Mouse (Mus musculus) liver, embryonic 14.5 days (tissue): ENCODE results near the gene Sh3bgrl3. TPM values are rescaled to one million over a fixed set of nuclear protein-coding genes. Genes with fewer than 3 reads are reported as not detected.
A peak's percentile ranks its signal among the peaks of the same experiment; 100 is the strongest.
"Not testable (repeated sequence)": the region's sequence is repeated elsewhere in the genome, so short reads cannot be mapped to it uniquely, and the experiment has no call there.

Experiments
- ATAC-seq: fragments of 200-750 bp; cut with Nextera tagmentation; 2 replicates; pipeline ENCODE4 v1.8.0; 2017; ENCODE audit warnings: moderate number of reproducible peaks, mild to moderate bottlenecking, moderate library complexity; ENCODE audit not compliant: insufficient read depth
- DNase-seq, 3 experiments: peaks; one replicate each; pipeline ENCODE4 v3.0.0-alpha.2; 2012 to 2013; ENCODE audit warnings: low read depth in 3 of 3, low spot score in 3 of 3
- H3K27ac ChIP-seq: fragments of 300-500 bp; sonication (generic); 2 replicates; pipeline ENCODE4 v1.5.1; 2014; ENCODE audit warnings: moderate library complexity, mild to moderate bottlenecking, control low read depth, inconsistent platforms
- H3K27me3 ChIP-seq: fragments of 300-500 bp; sonication (generic); 2 replicates; pipeline ENCODE4 v1.6.1; 2014; ENCODE audit warnings: mild to moderate bottlenecking, low read length, moderate library complexity; ENCODE audit not compliant: control insufficient read depth, insufficient read depth
- H3K36me3 ChIP-seq: fragments of 300-500 bp; sonication (generic); replicated peaks from 2 replicates; pipeline ENCODE4 v1.6.1; 2014; ENCODE audit warnings: low read depth; ENCODE audit not compliant: control insufficient read depth, insufficient read depth
- H3K4me1 ChIP-seq, 2 experiments: fragments of 200-500 bp in 1 of 2; fragments of 300-500 bp in 1 of 2; sonication (generic) in 1 of 2; replicated peaks; 2 replicates each; pipeline ENCODE4 v1.6.1; 2012 to 2014; ENCODE audit warnings: antibody characterized with exemption in 1 of 2, inconsistent platforms in 1 of 2, low read length in 1 of 2; ENCODE audit not compliant: control insufficient read depth in 2 of 2, insufficient read depth in 2 of 2
- H3K4me2 ChIP-seq: fragments of 300-500 bp; sonication (generic); 2 replicates; pipeline ENCODE4 v1.6.1; 2014; ENCODE audit warnings: low read depth, mild to moderate bottlenecking, control low read depth, moderate library complexity
- H3K4me3 ChIP-seq, 2 experiments: fragments of 200-500 bp in 1 of 2; fragments of 300-500 bp in 1 of 2; sonication (generic) in 1 of 2; 2 replicates each; pipeline ENCODE4 v1.5.1; 2012 to 2014; ENCODE audit warnings: low read depth in 2 of 2, low read length in 2 of 2, mild to moderate bottlenecking in 2 of 2, control low read depth in 1 of 2, inconsistent platforms in 1 of 2, moderate library complexity in 1 of 2; ENCODE audit not compliant: insufficient read depth in 1 of 2
- H3K9ac ChIP-seq: fragments of 300-500 bp; sonication (generic); replicated peaks from 2 replicates; pipeline ENCODE4 v1.6.1; 2014; ENCODE audit warnings: mild to moderate bottlenecking, control low read depth, moderate library complexity
- H3K9me3 ChIP-seq: fragments of 300-500 bp; sonication (generic); 2 replicates; pipeline ENCODE4 v1.6.1; 2016; ENCODE audit warnings: low read length, mixed read lengths; ENCODE audit not compliant: control insufficient read depth
- CTCF ChIP-seq: IDR thresholded peaks from 2 replicates; pipeline ENCODE4 v1.5.1; 2016; ENCODE audit warnings: antibody characterized with exemption, low read depth, control low read depth
- EP300 ChIP-seq: IDR thresholded peaks from 2 replicates; pipeline ENCODE4 v1.6.1; 2016; ENCODE audit warnings: antibody characterized with exemption, low read depth
- WGBS: fragments of 180-500 bp; shearing (Covaris S2); extraction: QIAGEN DNeasy Blood & Tissue Kit; methylation state at CpG from one replicate; pipeline ENCODE4 v1.1.7; 2014; ENCODE audit not compliant: insufficient replicate concordance; 5-methylcytosine and 5-hydroxymethylcytosine counted together
- polyA plus RNA-seq, 2 experiments: library from polyadenylated mRNA; depleted of rRNA in 1 of 2; stranded (reverse) in 1 of 2; unstranded in 1 of 2; fragments of >200 nt; fragmentation: Nextera tagmentation in 1 of 2; extraction: Ambion mirVana in 1 of 2; gene quantifications; 2 replicates each; pipeline versions ENCODE4 v1.2.1 to v1.2.3; 2012 to 2014

Gene Sh3bgrl3
- polyA plus RNA-seq, 2 experiments = 79.9 to 153 TPM

GRCm38 (mm10) chr4:134152112-134152511 is 23.5 kb upstream of the Sh3bgrl3 start:
- H3K27me3 ChIP-seq = no peaks in the 10 kb centered on the region
- ATAC-seq (no peak), DNase-seq (no peak)
- no peak overlapping the region for H3K4me2 ChIP-seq
- no peak overlapping the region for H3K4me3 ChIP-seq
- TF ChIP-seq CTCF = no peak
- no peak for TF ChIP-seq EP300
- no peak overlapping the region for H3K9ac ChIP-seq
- 78% methylated on average over 3 of the region's 3 CpGs for WGBS
- H3K27ac ChIP-seq = no peak overlapping the region
- peaks cover 31% of the 10 kb centered on the region for H3K36me3 ChIP-seq
- no peaks in the 10 kb centered on the region for H3K4me1 ChIP-seq
- H3K9me3 ChIP-seq = no peaks in the 10 kb centered on the region

GRCm38 (mm10) chr4:134149389-134149788 is 20.8 kb upstream of the Sh3bgrl3 start:
- H3K36me3 ChIP-seq = peaks cover 28% of the 10 kb centered on the region
- 77% methylated on average over 4 of the region's 4 CpGs for WGBS

GRCm38 (mm10) chr4:134144297-134144696 is 15.7 kb upstream of the Sh3bgrl3 start:
- H3K9ac ChIP-seq, H3K27me3 ChIP-seq, H3K4me3 ChIP-seq, ATAC-seq, H3K4me1 ChIP-seq, H3K9me3 ChIP-seq, H3K27ac ChIP-seq, H3K4me2 ChIP-seq, DNase-seq: not testable (repeated sequence)
- 82% methylated on average over 5 of the region's 5 CpGs for WGBS
- H3K36me3 ChIP-seq = peaks cover 11% of the 10 kb centered on the region

More at GRCm38 (mm10) chr4:134149389-134149788, 20.8 kb upstream of the Sh3bgrl3 start:
- DNase-seq = no peak
- H3K4me1 ChIP-seq = no peaks in the 10 kb centered on the region
- no peak overlapping the region for H3K4me3 ChIP-seq
- no peak overlapping the region for H3K27ac ChIP-seq
- TF ChIP-seq EP300 = no peak
- no peak for TF ChIP-seq CTCF
- H3K4me2 ChIP-seq = no peak overlapping the region
- no peak for ATAC-seq
- H3K27me3 ChIP-seq = no peaks in the 10 kb centered on the region
- no peaks in the 10 kb centered on the region for H3K9me3 ChIP-seq
- H3K9ac ChIP-seq = no peak overlapping the region

GRCm38 (mm10) chr4:134138857-134139256 is 10.3 kb upstream of the Sh3bgrl3 start:
- no peak overlapping the region for H3K4me2 ChIP-seq
- TF ChIP-seq CTCF = peak; percentile 42
- no peak for TF ChIP-seq EP300
- H3K27ac ChIP-seq = no peak overlapping the region
- H3K4me3 ChIP-seq = no peak overlapping the region
- no peak overlapping the region for H3K9ac ChIP-seq
- H3K4me1 ChIP-seq = peaks cover 0 to 5% of the 10 kb centered on the region in 2 experiments; a peak in 1 of 4 replicates
- no peaks in the 10 kb centered on the region; the same call in 1 of the 2 replicates for H3K36me3 ChIP-seq
- DNase-seq = no peak
- WGBS = 69% methylated on average over 2 of the region's 2 CpGs
- ATAC-seq = no peak
- no peaks in the 10 kb centered on the region for H3K9me3 ChIP-seq
- H3K27me3 ChIP-seq = no peaks in the 10 kb centered on the region

- DNase-seq (no peak), ATAC-seq (no peak)
- Histone ChIP-seq H3K4me2 (no peak overlapping the region), H3K9ac (no peak overlapping the region), H3K4me3 (no peak overlapping the region), H3K36me3 (peaks cover 3% of the 10 kb centered on the region), H3K27me3 (no peaks in the 10 kb centered on the region), H3K27ac (no peak overlapping the region), H3K9me3 (no peaks in the 10 kb centered on the region), H3K4me1 (peaks cover 0 to 5% of the 10 kb centered on the region in 2 experiments; a peak in 1 of 4 replicates)
- TF ChIP-seq EP300 = no peak
- TF ChIP-seq CTCF = no peak
- WGBS = 41% methylated on average over 3 of the region's 3 CpGs
Measured at GRCm38 (mm10) chr4:134136280-134136926, 7.8 kb upstream of the Sh3bgrl3 start.
